Mouse (Mus musculus): ENCODE measurements around the gene Olfr524.

The Olfr524 gene

DNA sequence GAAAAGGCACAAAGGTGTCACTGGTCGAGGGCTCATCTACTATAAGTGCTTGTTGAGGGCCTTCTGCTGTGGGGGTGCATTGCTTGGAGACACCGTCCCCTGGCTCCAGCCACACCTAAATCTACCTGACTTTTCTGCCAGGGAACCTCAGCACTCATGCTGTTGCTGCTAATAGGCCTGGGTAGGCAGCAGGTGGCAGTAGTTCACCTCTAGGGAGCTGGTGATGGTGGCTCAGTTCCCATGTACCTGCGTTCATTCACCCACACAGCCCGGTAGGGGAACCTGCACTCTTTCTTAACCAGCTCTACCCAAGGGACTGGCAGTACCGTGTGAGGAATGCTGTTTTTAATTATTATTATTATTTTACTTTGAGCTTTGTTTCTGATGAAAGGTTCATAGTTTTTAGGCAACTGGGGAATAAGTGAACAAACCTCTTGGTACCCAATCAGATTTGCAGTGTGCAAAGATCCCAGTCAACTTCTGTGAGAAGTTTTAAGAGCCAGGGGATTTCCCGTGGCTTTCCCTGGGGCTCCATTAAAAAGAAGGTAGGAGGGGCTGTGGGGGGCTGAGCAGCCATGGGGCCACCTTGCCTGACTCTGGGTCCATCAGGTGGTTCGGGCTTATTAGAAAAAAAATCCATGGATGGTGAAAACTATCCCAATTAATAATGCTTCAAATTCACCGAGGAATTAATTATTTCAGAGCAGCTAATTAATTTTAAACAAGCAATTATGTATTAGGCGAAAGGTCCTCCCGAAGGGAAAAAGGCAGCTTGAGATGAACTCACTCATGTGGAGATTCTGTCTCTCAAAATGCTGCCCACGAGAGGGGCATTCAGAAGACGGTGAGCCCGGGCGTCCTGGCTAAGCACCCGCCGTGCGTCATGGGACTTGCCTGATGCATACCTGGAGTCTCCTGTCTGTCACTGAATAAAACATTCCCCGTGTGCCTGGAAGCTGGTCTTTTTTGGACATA, 18.8 kb downstream of the Olfr524 start:
- DNase-seq (ENCODE audit: low spot score in 2 of 2) = no peak

DNA sequence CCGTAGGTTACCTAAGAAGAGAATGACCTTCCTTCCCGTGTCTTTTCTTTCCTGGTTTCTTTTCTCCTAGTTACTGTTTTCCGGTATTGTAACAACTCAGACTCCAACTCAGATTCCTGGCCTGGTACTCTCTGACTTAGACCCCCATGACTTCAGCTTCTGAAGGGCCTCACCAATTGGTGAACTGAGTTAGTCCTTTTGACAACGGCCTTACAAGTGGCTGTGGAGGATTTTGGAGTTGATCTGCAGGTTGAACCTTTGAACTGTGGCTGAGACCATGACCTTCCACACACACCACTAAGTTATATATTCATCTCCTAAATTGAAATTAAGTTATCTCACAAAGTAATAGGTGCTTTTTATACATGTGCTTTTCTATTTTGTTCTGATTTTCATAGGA, 21.6 kb downstream of the Olfr524 start:
- DNase-seq (ENCODE audit: low spot score in 2 of 2) = no peak

GRCm38 (mm10) chr7:140180692-140181091, 25.1 kb downstream of the Olfr524 start:
- DNase-seq (ENCODE audit: low spot score in 2 of 2) = no peak

DNA sequence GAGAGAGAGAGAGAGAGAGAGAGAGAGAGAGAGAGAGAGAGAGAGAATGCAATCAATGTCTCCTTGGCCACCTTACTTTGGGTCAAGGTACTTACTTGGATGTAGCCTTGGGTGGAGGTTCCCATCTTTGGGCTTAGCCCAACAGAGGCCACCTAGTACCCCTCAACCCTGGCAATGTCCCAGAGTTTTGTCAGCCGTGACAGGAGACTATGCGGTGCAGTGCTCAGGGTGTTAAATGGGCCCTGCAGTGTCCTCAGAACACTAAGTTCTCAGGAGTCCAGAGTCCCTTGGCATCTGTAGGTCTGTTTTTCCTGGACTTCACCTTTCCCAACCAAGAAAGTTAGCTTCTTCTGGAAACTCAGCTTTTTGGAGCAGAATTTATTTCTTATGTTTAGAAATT, 26.6 kb downstream of the Olfr524 start:
- no peak for DNase-seq (ENCODE audit: low spot score in 2 of 2)

GRCm38 (mm10) chr7:140172936-140173335, 32.8 kb downstream of the Olfr524 start, which contains the start of gene Olfr523:
Gene Olfr523 (plus strand): TSS chr7:140173217.
- DNase-seq (ENCODE audit: low spot score in 2 of 2) = no peak

DNA sequence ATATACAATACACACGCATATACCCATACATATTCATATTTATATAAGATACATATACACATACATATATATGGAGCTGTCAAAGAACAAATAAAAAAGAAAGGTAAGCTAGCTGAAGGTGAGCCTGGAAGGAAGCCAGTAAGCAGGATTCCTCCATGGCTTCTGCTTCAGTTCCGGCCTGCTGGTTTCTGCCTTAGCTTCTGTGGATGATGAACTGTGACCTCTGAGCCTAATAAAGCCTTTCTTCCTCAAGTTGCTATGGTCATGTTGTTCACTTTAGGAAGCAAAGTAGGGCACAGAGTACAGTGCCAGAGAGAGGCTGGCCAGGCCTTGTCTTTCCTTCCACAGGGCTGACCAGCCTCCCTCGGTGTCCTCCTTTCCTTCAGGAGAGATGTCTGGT, 34.9 kb downstream of the Olfr524 start:
- DNase-seq (ENCODE audit: low spot score in 2 of 2) = no peak

DNA sequence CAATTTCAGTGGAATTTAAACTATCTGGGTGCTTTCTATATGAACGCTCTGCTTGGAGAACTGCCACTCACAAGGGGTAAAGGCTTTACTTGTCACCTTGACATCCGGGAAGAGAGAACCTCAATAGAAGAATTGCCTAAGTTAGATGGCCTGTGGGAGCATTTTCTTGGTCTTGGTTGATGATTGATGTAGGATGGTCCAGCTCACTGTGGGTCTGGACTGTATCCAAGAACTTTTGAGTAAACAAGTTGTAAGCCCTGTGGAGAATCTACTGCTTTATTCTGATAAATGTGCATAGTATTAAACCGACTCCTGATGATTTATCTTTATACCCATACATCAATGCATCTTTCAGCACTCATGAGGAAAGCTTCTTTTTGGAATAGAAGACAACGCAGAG, 36.4 kb downstream of the Olfr524 start:
- no peak for DNase-seq (ENCODE audit: low spot score in 2 of 2)

DNA sequence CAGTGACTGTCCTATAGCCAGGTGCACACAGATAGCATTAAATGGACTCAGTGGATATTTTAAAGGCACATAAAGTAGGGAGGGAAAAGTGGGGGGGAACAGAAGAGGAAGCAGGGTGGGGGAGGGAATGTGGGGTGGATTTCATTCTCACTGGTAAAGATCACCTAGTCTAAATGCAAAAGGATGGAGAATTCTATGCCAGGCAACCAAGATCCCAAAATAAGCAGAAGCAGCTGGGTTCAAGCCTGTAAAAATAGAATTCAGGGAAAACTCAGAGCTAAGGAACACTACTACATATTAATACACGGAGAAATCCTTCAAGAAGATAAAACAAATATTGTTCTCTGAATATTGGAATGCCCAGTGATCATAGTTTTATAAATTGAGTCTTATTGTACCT, 37.8 kb downstream of the Olfr524 start:
- no peak for DNase-seq (ENCODE audit: low spot score in 2 of 2)

DNA sequence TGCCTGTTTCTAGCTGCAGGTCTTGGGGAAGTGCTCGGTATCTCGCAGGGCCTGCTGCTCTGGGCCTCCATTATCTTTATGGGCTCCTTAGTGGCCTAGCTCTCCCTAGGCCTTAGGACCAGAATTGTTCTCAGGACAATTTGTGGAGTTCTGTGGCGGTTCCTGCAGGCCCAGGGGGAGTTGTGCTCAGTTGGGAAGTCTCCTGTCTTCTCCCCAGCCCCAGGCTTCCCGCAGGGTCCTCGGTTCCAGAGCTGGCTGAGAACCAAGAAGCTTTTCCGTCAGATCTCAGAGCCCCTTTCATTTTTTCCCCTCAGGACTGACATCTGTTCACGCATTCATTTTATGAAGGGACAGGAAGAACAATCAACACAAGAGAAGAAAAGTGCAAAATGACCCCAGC, 41.1 kb downstream of the Olfr524 start, which contains the start of gene Olfr522:
Gene Olfr522, minus strand, starts transcription at position 101 of the 400 bp plus-strand sequence.
- no peak for DNase-seq (ENCODE audit: low spot score in 2 of 2)

DNA sequence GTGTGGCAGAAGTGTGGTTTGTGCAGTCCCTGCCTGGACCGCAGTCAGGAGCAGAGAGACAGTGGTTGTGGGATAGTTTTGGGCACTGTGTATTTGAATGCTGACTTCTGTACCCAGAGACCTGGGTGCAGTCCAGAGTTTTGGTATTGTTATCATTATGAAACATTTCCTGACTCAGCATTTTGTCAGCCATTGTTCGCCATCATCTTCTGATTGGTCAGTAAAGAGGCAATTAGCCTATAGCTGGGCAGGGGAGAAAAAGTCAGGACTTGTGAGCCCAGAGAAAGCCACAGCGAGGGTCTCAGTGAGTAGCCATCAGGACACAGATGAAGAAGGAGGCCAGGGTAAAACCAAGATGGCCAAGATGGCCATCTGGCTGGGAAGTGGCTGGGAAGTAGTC, 45.4 kb downstream of the Olfr524 start:
- DNase-seq (ENCODE audit: low spot score in 2 of 2) = no peak

- DNase-seq (ENCODE audit: low spot score in 2 of 2) = no peak
These were observed 51.4 kb downstream of the Olfr524 start, which contains the start of gene Sprn for GRCm38 (mm10) chr7:140154218-140154927. Gene Sprn (minus strand): TSS chr7:140154877.

DNA sequence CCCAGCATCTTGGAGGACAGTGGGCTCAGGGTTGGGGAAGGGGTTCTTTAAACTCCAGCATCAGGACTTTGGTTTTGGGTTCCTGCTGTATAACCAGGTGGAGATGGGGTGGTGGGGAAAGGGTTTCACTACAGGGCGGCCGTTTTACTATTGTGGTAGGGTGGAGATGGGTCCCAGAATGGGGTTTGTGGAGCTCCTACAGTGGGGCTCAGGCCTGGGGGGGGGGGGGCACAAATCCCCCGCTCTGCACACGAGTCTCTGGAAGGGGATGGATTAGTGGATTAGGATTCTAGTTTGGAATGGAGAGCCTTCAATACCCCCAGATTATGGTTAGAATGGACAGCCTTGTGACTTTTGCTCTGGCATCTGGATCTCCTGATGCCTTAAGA, 51.9 kb downstream of the Olfr524 start:
- DNase-seq (ENCODE audit: low spot score in 2 of 2) = no peak

DNA sequence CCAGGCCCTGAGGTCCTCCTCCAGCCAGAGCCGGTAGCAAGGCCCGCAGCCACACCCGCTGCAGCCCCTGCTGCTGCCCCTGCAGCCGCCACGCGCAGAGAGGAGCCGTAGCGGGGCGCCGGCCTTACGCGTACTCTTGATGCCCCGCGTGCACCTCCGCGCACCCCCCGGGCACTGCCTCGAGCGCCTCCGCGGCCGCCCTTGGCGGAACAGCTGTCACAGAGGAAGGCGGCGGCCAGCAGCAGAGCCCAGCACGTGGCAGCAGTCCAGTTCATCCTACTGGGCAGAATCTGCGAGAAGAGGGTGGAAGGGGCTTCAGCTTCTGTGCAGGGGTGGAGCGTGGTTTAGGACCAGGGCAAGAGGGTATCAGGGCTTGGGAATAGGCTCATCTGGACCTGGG, 52.4 kb downstream of the Olfr524 start:
- no peak for DNase-seq (ENCODE audit: low spot score in 2 of 2)
